Mouse (Mus musculus): ENCODE results near the gene Cltb. TPM values are rescaled to one million over a fixed set of nuclear protein-coding genes. Genes with fewer than 3 reads are reported as not detected.

Gene Cltb
- total RNA-seq, 2 experiments from 2014 or later = 12.1 to 26.3 TPM

- ATAC-seq (replicated peaks; ENCODE audit: low FRiP score, low TSS enrichment, poor library complexity, severe bottlenecking) = no peak
These were observed 12.5 kb downstream of the Cltb start for GRCm38 (mm10) chr13:54598622-54599143.

GRCm38 (mm10) chr13:54596870-54597269, 14.3 kb downstream of the Cltb start:
- ATAC-seq (replicated peaks; ENCODE audit: low FRiP score, low TSS enrichment, poor library complexity, severe bottlenecking) = no peak

- no peak for ATAC-seq (replicated peaks; ENCODE audit: low FRiP score, low TSS enrichment, poor library complexity, severe bottlenecking)
These were observed 14.9 kb downstream of the Cltb start for GRCm38 (mm10) chr13:54596107-54596690.

DNA sequence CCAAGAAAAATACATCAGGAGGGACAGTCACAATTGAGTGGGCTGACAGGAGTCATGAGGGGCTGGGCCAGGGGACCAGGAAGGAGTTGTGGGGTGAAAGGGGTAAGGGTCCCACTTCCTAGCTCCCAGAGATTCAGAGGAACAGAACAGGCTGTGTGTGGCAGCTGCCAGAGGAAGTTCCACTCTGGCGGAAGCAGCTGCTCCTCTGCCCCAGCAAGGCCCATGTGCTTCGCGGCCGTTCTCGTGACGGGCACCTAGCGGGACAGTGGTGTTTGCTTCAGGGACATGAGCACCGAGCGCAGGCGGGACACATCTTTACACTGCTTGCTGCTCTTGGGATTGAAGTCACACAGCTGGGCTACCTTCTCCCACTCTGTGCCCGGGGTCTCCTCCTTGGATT, 17.5 kb downstream of the Cltb start:
- no peak for ATAC-seq (replicated peaks; ENCODE audit: low FRiP score, low TSS enrichment, poor library complexity, severe bottlenecking)

GRCm38 (mm10) chr13:54591776-54592356, 19.3 kb downstream of the Cltb start:
- ATAC-seq (replicated peaks; ENCODE audit: low FRiP score, low TSS enrichment, poor library complexity, severe bottlenecking) = no peak

DNA sequence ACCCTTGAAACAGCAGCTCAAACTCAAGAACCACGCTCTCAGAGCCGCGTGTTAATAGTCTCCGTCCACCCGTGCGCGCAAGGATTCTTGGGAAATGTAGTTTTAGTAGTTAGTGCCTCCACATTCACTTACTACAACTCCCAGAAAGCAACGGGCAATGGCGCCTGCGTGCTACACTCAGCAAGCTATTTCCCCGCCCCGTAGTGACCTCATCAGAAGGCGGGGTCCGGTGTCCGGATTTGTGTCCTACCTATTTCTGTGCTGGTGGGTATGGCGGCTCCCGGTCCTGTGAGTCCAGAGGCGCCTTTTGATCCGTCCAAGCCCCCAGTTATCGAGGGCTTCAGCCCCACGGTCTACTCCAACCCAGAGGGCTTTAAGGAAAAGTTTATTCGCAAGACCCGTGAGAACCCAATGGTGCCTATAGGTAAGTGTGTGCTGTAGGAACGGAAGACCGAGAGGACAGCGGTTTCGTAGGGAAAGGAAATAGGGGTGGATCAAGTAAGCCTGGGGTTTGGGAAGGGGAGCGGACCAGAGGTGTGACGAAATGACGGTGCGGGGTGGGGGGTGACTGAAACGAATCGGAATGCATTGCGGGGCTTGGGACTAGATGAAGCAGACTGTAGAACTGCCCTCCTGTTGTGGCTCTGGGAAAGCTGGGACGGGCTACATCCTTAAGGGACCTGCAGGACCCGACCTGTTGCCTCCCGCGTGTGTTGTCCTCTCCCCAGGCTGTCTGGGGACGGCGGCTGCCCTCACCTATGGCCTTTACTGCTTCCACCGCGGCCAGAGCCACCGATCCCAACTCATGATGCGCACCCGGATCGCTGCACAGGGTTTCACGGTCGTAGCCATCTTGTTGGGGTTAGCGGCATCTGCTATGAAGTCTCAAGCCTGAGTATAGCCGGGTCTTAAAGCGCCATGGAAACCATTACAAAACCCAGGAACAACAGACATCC, 20.9 kb downstream of the Cltb start, which contains the start of the genes Nop16 and Higd2a:
Gene Nop16, minus strand, starts transcription at position 95 of the 956 bp plus-strand sequence.
Gene Higd2a, plus strand, starts transcription at position 212 of the 956 bp plus-strand sequence.
- ATAC-seq (replicated peaks; ENCODE audit: low FRiP score, low TSS enrichment, poor library complexity, severe bottlenecking) = peak; percentile 92

DNA sequence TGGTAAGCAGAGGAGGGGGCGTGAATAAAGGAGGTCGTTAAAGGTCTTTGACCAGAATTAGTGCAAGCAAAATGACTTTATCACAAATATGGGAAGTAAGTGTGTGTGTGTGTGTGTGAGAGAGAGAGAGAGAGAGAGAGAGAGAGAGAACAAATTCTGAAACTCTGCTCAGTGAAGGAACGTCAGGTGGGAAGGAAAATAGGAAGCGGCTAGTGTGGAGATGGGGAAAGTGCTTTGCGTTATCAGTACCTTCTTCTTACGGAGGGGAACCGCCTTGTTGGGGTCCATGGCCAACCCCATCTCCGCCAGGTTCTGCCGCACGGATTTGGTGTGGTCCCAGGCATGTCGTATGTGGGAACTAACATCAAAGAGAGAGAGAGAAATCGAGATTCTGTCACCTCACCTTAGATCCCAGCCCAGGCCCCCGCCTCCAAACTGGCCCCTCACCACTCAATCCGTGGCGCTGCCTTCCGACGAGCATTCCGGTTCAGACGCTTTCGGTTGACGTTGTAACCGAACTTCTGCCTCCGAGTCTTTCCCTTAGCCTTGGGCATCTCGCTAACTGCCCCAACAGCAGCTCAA, 21.6 kb downstream of the Cltb start:
- ATAC-seq (replicated peaks; ENCODE audit: low FRiP score, low TSS enrichment, poor library complexity, severe bottlenecking) = peak; percentile 45

- no peak for ATAC-seq (replicated peaks; ENCODE audit: low FRiP score, low TSS enrichment, poor library complexity, severe bottlenecking)
These were observed 25.3 kb downstream of the Cltb start for GRCm38 (mm10) chr13:54585831-54586230.

DNA sequence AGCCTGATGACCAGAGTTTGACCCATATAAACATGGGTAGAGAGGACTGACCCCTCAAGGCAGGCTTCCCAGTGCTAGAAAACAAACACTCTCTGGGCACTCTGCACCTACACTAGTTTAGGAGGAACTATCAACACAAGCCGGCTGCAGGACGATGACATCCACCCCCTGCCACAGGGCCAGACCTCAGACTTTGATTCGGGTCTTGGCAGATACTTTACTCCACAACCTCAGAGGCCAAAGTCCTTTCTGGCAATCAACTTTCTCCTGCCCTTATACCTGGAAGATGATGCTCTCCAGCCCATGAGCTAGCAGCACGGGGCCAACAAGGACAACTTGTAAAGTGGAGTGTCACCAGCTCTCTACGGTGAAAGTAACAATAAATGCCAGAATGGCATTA, 28.3 kb downstream of the Cltb start:
- ATAC-seq (replicated peaks; ENCODE audit: low FRiP score, low TSS enrichment, poor library complexity, severe bottlenecking) = no peak

GRCm38 (mm10) chr13:54582126-54582525, 29.0 kb downstream of the Cltb start:
- ATAC-seq (replicated peaks; ENCODE audit: low FRiP score, low TSS enrichment, poor library complexity, severe bottlenecking) = no peak

DNA sequence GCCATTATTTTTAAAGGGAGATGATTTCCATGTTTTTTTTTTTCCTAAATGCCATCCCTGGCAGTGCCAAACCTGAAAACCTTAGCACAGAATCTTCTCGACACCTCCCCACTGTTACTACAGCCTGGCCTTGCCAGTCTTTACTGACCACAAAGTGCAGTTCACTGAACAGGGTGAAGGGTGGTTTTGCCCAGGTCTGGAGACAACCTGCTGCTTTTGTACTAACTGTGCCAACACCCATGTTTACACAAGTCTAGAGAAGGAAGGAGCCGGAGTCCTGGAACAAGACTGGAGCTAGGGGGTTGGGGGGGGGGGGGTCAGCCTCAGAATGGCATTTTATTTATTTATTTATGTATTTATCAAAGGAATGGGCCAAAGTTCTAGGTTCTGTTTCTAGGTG, 29.8 kb downstream of the Cltb start:
- no peak for ATAC-seq (replicated peaks; ENCODE audit: low FRiP score, low TSS enrichment, poor library complexity, severe bottlenecking)

GRCm38 (mm10) chr13:54577652-54578507, 33.3 kb downstream of the Cltb start:
- ATAC-seq (replicated peaks; ENCODE audit: low FRiP score, low TSS enrichment, poor library complexity, severe bottlenecking) = no peak

DNA sequence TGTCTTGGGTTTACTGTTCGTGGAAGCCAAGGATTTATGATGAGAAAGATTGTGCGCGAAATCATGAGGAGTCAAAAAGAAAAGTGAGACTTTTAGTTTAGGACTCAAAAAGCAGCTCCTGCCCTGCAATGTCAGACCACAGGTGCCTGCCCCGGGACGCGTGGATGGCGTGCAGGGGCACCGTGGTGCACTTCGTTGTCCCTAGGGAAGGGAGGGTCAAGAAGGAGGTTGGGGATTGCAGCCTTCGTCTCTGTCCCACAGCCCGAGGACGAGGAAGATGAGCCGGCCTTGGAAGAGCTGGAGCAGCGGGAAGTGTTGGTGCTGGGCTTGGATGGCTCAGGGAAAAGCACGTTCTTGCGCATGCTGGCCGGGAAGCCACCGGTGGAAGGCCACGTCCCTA, 35.7 kb downstream of the Cltb start:
- ATAC-seq (replicated peaks; ENCODE audit: low FRiP score, low TSS enrichment, poor library complexity, severe bottlenecking) = no peak

DNA sequence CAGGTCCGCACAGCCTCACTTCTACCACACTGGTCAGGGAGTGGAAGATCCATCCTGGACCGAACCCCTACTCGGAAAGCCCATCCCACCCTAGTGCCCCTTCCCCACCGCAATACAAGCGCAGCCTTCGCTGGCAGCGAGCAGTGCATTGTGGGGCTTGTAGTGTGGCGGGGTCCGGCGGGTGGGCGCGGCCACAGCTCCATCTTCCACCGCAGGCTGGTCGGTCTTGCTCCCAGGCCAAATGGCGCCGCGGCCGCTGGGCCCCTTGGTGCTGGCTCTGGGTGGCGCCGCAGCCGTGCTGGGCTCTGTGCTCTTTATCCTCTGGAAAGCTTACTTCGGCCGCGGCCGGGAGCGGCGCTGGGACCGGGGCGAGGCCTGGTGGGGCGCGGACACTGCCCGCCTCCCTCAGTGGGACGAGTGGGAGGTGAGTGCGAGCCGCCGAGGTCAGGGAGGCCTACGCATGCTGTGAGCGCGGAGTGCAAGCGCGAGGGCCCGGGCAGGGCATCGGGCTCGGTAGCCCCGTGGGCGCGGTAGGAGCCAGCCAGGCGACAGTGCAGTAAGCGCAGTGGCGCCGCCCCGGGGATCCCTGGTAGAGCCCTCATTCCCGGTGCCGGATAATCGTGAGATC, 36.2 kb downstream of the Cltb start, which contains the start of gene Arl10:
Gene Arl10, plus strand, starts transcription at position 162 of the 628 bp plus-strand sequence.
- ATAC-seq (replicated peaks; ENCODE audit: low FRiP score, low TSS enrichment, poor library complexity, severe bottlenecking) = peak; percentile 69

DNA sequence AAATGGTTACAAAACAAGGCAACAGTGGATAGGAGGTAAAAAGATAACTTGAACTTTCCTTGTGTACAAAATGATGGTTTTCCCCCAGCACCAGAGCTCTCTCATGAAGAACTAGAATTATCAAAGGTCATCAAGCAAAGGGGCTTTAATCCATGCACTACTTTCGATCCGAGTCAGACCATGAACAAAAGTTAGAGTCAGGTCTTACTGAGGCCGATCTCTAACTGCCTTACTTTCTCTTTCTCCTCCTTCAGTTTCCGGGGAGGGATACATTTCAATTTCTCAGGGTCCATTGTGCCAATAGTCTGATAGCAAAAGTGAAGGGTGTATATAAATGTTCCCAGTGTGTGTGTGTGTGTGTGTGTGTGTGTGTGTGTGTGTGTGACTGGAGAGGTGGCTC, 38.5 kb downstream of the Cltb start:
- ATAC-seq (replicated peaks; ENCODE audit: low FRiP score, low TSS enrichment, poor library complexity, severe bottlenecking) = no peak

DNA sequence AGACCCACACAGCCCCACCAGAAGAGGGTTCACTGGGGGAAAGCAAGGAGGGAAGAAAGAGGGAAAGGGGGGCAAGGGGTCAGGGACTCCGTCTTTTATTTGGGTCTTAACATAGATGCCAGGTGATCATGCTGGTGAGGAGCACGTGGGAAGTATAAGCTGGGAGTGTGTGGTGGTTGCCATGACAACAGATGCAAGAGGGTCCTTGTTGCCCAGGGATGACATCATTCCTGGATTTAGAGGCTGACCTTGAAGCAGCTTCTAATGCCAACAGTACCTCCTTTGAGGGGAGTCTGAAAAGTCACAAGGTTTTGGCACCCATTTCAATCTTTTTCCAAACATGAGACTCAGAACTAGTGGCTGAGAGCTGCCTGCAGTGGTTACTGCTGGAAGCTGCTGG, 39.5 kb downstream of the Cltb start:
- ATAC-seq (replicated peaks; ENCODE audit: low FRiP score, low TSS enrichment, poor library complexity, severe bottlenecking) = no peak

GRCm38 (mm10) chr13:54570736-54571135, 40.4 kb downstream of the Cltb start:
- ATAC-seq (replicated peaks; ENCODE audit: low FRiP score, low TSS enrichment, poor library complexity, severe bottlenecking) = no peak

GRCm38 (mm10) chr13:54569282-54569681, 41.9 kb downstream of the Cltb start:
- no peak for ATAC-seq (replicated peaks; ENCODE audit: low FRiP score, low TSS enrichment, poor library complexity, severe bottlenecking)
